Mouse (Mus musculus) adrenal gland, postnatal 25 days (tissue): ENCODE results near the gene Wnt6. TPM values are rescaled to one million over a fixed set of nuclear protein-coding genes. Genes with fewer than 3 reads are reported as not detected.

ENCODE experiments used
- DNase-seq: peaks from one replicate; pipeline ENCODE4 v3.0.0; 2021; ENCODE audit warnings: mixed read lengths
- long read RNA-seq: library from polyadenylated mRNA; stranded (forward); transcript quantifications from one replicate; pipeline ENCODE4 v2.0.0, GENCODE M21; 2021
- total RNA-seq: library from RNA; stranded (reverse); gene quantifications from 2 replicates; pipeline ENCODE4 v1.2.3, GENCODE M21; 2021

Wnt6 gene
- 1.8 and 2.5 TPM in 2 replicates for total RNA-seq
- long read RNA-seq, transcript Wnt6-201 (4 exons, 2,071 nt): major isoform, 6 of 6 reads
- long read RNA-seq, partial matches to known transcripts: 0 of 6 reads
- long read RNA-seq, other reads (novel, unspliced or antisense): 0 of 6 reads

- DNase-seq: no peak
These were observed at the start of gene Wnt6 for GRCm38 (mm10) chr1:74771845-74771930. Gene Wnt6, plus strand, starts transcription at chr1:74771892.

DNA sequence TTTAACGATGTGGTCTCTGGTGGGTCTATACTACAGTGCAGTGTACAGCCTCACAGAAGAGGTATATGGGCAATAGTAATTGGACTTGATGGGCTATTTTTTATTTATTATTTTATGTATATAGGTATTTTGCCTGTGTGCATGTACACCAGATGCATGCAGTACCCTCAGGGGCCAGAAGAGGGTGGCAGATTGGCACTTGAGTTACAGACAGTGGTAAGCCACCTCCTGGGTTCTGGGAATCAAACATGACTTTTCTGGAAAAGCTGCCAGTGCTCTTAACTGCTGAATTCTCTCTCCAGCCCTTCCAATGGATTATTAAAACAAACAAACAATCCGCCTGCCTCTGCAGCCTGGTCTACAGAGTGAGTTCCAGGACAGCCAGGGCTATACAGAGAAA lies 47.9 kb upstream of the Wnt6 start:
- no peak for DNase-seq

DNA sequence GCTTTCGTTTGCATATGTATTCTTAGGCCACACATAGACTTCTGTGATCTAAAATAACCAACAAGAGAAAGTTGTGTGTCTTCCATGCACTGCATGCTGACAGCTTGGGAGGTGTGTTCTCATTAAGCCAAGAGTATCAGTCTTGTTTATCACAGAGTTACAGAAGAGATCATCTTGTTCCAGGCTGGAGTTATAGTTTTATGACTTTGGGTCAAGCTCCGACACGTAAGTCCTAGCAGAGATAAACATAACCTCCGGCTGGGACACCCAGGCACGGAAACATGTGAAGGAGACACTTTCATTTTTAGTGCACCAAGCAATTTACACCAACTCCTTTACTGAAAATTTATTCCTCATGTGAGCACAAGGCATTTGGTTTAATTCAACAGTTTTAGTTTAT lies 45.6 kb upstream of the Wnt6 start:
- no peak for DNase-seq

DNA sequence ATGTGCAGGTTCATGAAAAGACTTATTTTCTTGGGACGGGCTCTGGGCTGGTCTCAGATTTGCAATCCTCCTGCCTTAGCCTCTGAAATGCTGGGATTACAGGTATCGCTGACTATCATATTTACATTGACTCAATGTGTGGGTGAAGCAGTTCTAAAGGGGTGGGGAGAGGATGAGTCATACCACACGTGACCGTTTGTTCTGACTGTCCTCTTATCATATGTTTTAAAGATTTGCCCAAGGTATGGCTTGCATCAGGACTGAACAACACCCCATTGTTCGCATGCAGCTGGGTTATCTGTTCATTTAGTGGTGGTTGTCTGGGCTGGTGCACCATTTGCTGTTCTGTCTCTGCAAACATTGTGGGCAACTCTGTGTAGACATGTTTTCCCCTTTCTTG lies 45.0 kb upstream of the Wnt6 start:
- no peak for DNase-seq

DNA sequence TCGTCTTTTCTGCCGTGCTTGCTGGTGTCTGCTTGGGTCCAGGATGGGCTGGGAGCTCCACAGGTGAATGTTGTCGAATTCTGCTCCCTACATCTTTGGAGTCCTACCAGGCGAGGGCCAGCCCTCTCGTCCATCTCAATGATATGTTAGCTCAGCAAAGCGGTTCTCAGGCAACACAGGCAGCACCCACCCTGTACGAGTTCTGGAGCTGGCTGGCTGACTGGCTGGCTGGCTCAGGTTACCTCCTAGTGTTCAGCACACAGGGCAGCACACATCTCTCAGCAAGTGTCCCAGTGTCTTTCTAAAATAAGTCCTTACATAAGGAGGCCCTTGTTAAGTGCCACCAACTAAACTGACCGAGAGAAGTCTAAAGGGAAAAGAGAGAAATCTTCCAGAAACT lies 43.2 kb upstream of the Wnt6 start:
- no peak for DNase-seq

- DNase-seq: no peak
These were observed 34.7 kb upstream of the Wnt6 start for GRCm38 (mm10) chr1:74736977-74737376.

DNA sequence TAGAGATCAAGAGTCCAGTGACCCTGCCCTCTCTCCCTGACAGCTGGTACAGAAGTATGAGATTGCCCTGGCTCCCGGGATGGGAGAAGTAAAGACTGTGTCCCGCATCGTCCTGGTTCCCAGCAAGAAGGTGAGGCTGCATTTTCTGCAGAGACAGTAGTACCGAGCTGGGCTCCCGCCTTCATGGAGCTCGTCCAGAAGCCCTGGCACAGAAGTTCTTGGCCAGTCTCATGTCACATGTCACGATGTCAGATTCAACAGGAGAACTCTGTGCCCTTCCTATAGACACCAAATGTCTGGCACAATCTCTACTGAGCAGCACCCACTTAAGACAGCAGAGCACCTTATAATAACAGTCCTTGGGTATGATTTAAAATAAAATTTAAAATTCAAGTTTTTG lies 34.2 kb upstream of the Wnt6 start:
- no peak for DNase-seq

- no peak for DNase-seq
These were observed 30.8 kb upstream of the Wnt6 start for GRCm38 (mm10) chr1:74740846-74741245.

DNA sequence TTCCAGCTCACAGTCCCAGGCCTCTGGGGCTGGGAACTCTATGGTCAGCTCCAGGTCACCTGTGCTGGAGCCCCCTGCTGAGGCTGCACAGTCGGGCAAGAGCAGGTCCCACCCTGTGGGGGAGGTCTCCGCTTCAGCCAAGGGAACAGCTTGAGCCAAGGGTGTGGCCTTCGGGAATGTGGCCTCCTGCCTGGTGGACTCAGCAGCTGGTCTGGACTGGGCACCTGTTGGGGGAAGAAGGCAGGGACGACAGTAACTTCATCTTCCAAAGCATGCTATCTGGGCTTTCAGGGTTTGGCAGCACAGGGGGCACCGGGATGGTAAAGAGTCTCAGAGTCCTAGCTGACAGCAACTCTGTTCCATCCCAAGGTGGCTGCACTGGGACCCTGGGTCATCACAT lies 24.4 kb upstream of the Wnt6 start:
- no peak for DNase-seq

DNA sequence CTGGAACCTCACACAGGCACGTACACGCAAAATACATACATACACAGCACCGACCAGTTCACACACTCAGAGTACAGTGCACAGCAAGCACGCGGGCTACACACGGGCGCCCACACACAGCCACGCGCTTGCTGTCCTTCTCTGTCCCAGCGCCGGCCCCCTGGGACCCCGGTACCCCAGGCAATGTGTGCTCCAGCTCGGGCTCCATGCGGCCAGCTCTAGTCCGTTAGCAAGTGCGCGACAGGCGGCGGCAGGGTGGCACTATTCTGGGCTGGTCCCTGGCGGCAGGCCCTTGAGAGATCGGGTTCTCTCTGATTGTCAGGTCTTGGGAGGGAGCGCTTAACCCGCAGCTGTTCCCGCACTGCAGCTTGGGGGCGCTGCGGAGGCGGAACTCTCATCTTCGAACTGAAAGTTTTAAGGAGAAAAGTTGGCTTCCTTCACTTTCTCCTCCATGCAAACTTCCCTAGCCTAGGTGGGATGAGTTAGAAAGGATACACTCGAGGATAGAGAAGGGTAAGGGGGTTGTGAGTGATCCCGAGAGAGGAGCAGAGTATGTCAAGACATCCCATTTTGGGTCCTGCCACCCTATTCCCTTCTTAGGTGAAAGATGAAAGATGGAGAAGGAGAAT lies 22.9 kb upstream of the Wnt6 start, which contains the start of gene Prkag3:
Prkag3 (minus strand) TSS at position 579 of the 629 bp plus-strand sequence.
- DNase-seq: peak; percentile 66

DNA sequence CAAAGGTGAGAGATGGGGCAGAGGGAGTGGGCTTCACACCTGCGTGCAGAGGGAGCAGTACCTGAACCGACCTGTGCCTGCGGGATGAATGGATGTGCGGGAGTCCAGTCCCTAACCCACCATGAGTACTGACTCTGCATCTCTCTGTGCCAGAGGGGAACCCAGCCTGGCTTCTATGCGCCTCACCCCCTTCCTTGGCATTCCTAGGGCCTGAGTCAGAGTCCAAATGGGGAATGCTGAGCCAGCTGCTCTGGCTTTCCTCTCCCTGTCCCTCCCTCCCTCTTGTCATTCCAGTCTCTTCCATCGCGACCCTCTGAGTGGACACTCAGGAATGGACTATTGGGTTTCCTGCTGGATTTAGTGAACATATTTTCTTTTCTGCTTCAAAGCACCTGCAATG lies 22.4 kb upstream of the Wnt6 start:
- peak; percentile 56 for DNase-seq

DNA sequence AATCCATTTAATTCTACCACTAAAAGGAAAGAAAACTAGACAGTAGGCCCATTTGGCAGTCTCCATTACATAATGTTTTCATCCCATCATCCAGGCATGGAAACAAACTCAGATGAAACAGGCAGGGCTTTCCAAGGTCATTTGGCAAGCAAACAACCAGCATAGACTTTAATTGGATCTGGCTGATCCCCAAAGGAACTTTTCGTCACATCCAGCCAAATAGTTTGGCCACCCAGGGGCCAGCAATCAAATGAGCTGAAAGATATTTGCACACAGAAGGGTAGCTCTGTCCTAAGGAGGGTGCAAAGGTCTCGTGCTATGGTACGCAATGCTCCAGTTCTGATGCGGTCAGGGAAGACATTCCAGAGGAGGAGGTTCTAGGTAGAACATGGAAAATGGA lies 21.0 kb upstream of the Wnt6 start:
- no peak for DNase-seq

- no peak for DNase-seq
These were observed 19.5 kb upstream of the Wnt6 start for GRCm38 (mm10) chr1:74752150-74752549.

DNA sequence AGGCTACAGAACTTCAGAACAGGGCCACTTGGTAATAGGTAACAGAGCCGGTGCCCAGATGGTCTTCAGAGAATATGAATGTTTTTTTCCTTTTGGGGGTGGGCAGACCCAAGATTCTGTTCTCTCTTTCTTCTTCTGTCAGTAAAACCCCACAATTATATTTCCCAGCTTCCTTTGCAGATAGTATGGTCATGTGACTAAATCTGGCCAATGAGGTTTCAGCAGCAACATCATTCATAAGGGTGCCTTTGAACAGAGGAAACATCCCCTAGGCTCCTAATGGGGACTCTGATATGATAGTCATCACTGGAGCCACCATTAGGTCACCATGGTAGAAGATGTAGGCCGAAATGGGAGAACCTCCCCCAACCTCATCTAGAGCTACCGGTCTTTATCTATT lies 18.9 kb upstream of the Wnt6 start:
- no peak for DNase-seq

DNA sequence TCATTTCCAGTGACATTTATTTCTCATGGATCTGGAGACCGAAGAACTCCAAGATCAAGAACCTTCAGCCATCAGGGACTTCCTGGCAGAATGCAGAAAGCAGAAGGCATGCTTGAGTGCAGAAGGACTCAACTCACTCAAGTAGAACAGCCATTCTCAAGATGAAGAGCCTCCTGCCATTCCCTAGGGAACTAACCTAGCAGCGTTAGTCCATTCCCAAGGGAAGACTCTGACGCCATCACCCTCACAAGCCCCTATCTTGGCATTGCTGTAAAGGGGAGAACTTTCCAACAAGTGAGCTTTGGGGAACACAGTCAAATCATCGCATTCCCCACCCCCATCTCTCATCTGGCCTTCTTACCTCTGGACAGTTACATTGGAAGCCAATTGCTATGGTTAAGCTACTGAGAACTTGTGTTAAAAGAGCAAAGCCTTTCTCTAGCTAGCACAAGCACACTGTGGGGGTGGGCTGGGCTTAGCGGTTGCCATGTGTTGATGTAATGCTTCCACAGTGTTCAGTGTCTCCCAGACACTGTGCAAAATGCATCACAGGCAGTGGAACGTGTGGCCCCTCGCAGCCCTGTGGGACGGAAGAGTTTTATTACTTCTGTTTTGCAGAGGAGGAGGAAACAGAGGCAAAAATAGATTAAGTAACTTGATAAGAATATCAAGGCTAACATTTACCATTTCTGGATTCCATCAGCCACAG lies 18.3 kb upstream of the Wnt6 start:
- no peak for DNase-seq

DNA sequence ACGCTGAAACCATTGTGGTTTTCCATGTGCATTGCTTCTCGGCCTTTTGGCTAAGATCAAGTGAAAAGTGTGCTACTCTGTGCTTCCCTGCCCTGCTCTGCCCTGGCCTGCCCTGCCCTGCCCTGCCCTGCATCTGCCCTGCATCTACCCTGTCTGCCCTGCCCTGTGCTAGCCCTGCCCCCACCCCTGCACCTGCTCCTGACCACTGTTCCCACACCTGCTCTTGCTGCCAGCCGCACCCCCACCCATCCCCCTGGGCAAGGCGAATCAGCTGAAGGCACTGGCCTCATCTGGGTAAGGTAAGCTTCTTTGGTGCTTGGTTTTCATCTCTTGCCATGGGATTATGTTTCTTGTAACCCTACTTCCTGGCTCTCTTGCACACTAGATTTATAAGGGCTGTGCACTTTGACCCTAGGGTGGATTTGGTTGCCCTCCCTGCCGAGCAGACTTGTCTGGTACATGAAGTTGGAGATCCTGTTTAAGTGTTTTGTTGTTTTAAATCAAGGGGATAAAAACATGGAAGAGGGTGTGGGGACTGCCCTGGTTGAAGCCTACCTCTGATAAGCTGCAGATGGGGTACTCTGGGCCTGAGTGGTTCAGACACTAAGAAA lies 17.4 kb upstream of the Wnt6 start:
- DNase-seq: no peak

DNA sequence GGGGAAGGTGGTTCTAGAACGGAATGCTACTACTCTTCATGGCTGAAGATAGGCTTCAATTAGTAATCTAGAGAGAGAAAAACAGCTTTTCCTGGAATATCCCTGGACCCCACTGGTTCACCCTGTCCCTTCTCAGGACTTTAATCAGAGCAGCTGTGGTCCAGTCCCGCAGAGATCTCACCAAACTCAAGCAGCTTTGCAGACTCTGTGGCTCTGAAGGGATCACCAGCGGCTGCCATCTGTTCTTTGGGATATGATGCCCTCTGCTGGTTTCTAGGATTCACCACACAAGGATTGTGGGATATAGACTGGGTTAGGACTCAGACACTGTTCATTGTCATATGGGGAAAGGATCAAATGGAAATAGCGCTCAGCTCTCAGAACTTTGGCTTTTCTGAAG lies 11.9 kb upstream of the Wnt6 start:
- DNase-seq: no peak

- DNase-seq: peak; percentile 77
These were observed 8.6 kb upstream of the Wnt6 start for GRCm38 (mm10) chr1:74763081-74763480.

DNA sequence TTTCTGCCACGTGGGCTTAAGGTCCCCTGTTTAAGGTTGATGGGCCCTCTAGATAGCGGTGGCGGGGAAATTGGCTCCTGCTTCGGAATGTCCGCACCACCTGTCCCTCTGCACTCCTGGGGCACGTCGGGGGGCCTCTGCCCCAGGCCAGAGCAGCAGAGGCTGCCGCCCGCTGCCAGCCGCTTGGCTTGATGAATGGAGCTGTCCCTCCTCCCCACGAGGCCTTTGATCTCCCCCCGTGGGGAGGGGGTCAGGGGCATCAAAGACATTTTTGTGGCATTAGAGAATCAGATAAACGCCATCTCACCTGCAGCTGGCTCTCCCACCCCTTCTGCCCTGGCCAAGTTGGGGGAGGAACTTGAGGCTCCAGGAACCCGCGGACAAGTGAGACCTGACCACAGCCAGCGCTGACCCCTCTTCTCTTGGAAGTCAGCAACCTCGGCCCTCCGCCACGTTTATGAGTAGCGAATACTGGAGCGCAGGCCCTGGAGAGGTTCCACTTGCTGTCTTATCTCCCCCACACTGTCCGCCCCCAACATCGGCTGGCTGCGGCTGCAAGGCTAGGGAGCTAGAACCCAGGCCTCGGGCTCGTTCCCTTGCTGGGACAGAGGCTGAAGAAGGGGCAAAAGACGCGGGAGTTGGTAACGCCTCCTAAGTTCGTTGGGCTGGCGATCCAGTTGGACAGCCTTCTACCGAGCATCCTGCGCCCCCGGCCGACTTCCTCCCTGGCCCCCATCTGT lies 795 bp upstream of the Wnt6 start:
- no peak for DNase-seq

DNA sequence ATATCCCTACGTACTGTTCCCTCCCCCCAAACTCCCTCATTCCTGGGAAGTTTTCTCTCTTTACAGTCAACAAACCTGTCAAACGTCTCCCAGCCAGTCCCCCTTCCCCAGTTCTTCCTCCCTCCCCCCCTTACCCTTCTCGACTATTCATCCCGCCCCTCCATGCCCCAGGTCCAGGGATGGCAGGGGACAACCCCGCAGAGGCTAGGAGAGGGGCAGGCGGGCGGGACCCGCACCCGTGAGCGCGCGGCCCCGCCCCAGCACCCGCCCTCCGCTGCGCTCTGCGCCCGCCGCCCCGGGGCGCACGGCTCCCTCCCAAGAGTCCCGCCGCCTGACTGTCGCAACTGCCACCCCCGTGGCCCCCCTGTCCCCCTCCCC lies 236 bp upstream of the Wnt6 start:
- DNase-seq: no peak

- DNase-seq: peak; percentile 46
These were observed 384 bp downstream of the Wnt6 start for GRCm38 (mm10) chr1:74771931-74772620.

- DNase-seq: peak; percentile 79
These were observed 1.4 kb downstream of the Wnt6 start for GRCm38 (mm10) chr1:74773136-74773535.

GRCm38 (mm10) chr1:74774062-74774461 lies 2.4 kb downstream of the Wnt6 start:
- no peak for DNase-seq
